In the genomic region with DNA sequence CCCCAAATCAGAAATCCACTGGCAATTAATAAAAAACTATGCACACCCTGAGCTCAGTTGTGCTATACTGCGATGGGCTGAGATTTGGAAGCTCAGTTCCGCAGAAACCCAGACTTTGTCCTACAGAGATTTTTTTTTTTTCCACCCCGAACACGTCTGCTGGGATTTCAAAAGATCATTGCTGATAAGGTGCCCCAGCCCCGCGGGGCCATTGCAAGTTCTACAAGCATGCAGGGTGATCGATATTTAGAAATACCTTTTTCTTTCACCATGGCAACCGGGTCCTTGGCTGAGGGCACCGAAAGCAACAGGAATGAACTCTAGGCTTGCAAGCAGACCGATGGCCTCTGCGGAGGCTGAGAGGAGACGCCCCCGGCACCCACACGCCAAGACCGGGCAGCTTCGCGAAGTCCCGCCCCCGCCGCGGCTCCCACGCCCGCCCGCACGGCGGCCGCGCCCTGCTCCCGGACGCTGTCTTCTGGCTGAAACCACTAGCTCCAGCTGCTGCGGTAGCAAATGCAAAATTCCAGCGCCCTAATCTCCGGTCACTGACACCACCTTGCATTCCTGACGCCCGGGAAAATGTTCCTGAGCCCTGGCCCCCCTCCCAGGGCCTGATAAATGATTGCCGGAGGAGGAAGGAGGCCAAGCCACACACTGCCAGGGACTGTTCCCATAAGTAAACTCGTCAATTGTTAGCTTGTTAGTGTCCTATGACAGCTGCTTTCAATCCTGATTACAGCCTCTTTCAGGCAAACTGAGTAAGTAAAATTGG, we compare ENCODE assay signal across 7 mouse cellular contexts.
DNase-seq lines count a peak whose midpoint lies in the region; ATAC-seq and TF ChIP-seq lines count a peak whose summit lies in the region.

No protein-coding gene starts in this region.

- peak overlapping the region; percentile 88 for H3K4me2 ChIP-seq in hindbrain, embryonic 14.5 days (replicated peaks)

- H3K36me3 ChIP-seq in hindbrain, embryonic 14.5 days (replicated peaks; ENCODE audit: control insufficient read depth, insufficient read depth): no peaks in the 10 kb centered on the region
- H3K36me3 ChIP-seq in spleen, adult 2 months (ENCODE audit: control insufficient read depth, insufficient read depth, low read length): no peaks in the 10 kb centered on the region

- H3K4me1 ChIP-seq in hindbrain, embryonic 14.5 days (replicated peaks; ENCODE audit: control insufficient read depth, insufficient read depth, low read length): peaks cover 43% of the 10 kb centered on the region
- no peaks in the 10 kb centered on the region for H3K4me1 ChIP-seq in spleen, adult 2 months (ENCODE audit: control insufficient read depth, insufficient read depth, insufficient read length)

- peak; percentile 67; the same call in 1 of the 2 replicates for ATAC-seq in hindbrain, embryonic 14.5 days (ENCODE audit: low FRiP score)

- under 1% methylated on average over 37 of the region's 37 CpGs for WGBS in hindbrain, embryonic 14.5 days
- WGBS in spleen, adult 2 months: 4% methylated on average over 37 of the region's 37 CpGs

- TF ChIP-seq CTCF in spleen, adult 2 months (IDR thresholded peaks at IDR 0.05; ENCODE audit: extremely low read depth, insufficient read depth, insufficient read length, insufficient replicate concordance): no peak

- H3K9ac ChIP-seq in hindbrain, embryonic 14.5 days: peak overlapping the region; percentile 63

- peak overlapping the region; percentile 43 for H3K4me3 ChIP-seq in hindbrain, embryonic 14.5 days (replicated peaks; ENCODE audit: low read length)
- H3K4me3 ChIP-seq in spleen, adult 2 months (ENCODE audit: extremely low read depth, insufficient read depth, insufficient read length): peak overlapping the region; percentile 42

- DNase-seq in ZHBTc4 (ENCODE audit: low read depth, low spot score): peak; percentile 75
- peak; percentile 74 for DNase-seq in cerebellum, adult 9-10 months
- peak; percentile 66 for DNase-seq in gastrocnemius, adult 18-20 months (ENCODE audit: low spot score)
- peak; percentile 57 for DNase-seq in hindbrain, embryonic 14.5 days (ENCODE audit: low spot score)
- peak; percentile 39 to 44 for DNase-seq in left cerebral cortex, postnatal 25 days (ENCODE audit: low spot score in 2 of 2)
- DNase-seq in mesoderm, embryonic 11.5 days (ENCODE audit: low read depth, low spot score): peak; percentile 75
- peak in 1 of 2 experiments; percentile 24 for DNase-seq in spleen, adult 2 months (ENCODE audit: low read depth in 1 of 2, low spot score in 2 of 2)

- peak overlapping the region; percentile 73 for H3K27ac ChIP-seq in hindbrain, embryonic 14.5 days
- H3K27ac ChIP-seq in spleen, adult 2 months (ENCODE audit: insufficient read depth, low read length): no peak overlapping the region

- intact Hi-C loops in left cerebral cortex, postnatal 25 days (cut with DNase I): no loop called here

- peaks cover 11% of the 10 kb centered on the region; the same call in 1 of the 2 replicates for H3K27me3 ChIP-seq in hindbrain, embryonic 14.5 days (ENCODE audit: control insufficient read depth, insufficient read depth, low read length)
- H3K27me3 ChIP-seq in spleen, adult 2 months (ENCODE audit: control insufficient read depth, insufficient read depth, low read length): peaks cover 2% of the 10 kb centered on the region

- no peak for TF ChIP-seq POLR2A in spleen, adult 2 months (IDR thresholded peaks at IDR 0.05; ENCODE audit: low read depth, low read length)

- no peaks in the 10 kb centered on the region for H3K9me3 ChIP-seq in hindbrain, embryonic 14.5 days (ENCODE audit: control insufficient read depth, low read length)
